Mouse (Mus musculus): ENCODE data around the gene Olfr690. TPM values are rescaled to one million over a fixed set of nuclear protein-coding genes. Genes with fewer than 3 reads are reported as not detected.
"Not testable (repeated sequence)": the region's sequence is repeated elsewhere in the genome, so short reads cannot be mapped to it uniquely, and the experiment has no call there.

Gene Olfr690
- not detected for polyA plus RNA-seq (2021)

DNA sequence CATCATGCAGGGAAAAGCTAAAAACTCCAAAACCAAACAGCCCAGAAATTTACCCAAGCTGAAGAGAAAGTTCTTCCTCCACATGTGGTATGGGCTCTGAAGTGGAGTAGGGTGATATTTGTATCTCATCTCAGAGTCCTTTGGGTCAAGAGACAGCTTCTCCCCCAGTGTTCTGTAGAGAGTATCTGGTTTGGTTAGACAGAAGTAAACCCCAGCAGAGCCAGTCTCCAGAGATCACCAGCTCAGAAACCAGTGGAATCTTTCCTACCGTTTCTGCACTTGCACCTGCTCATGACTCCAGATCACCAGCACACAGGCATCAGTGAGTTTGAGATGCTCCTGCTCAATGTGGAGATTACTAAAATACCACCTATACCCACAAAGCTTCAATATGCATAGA, at the start of gene Olfr690:
Olfr690 (minus strand) TSS at position 101 of the 400 bp plus-strand sequence.
- no peak for ATAC-seq
- peaks cover 5% of the 10 kb centered on the region for H3K27me3 ChIP-seq
- no peak for DNase-seq (ENCODE audit: low read depth, low spot score)
- TF ChIP-seq CTCF (IDR thresholded peaks at IDR 0.05) = no peak
- POLR2A ChIA-PET = no interaction called here
- in situ Hi-C loops (cut with MboI; ENCODE audit: low pct_unique_long_range_greater_than_20kb) = no loop called here
- CTCF ChIA-PET = no interaction called here

- no peak for DNase-seq (ENCODE audit: low read depth, low spot score)
- POLR2A ChIA-PET = no interaction called here
- no peak for ATAC-seq
- CTCF ChIA-PET = interaction anchor here (1.3 kb wide), 1 partner anchor 10 kb away, joined by 3 read pairs; no protein-coding TSS in a partner anchor
- no peak for TF ChIP-seq CTCF (IDR thresholded peaks at IDR 0.05)
- in situ Hi-C loops (cut with MboI; ENCODE audit: low pct_unique_long_range_greater_than_20kb) = loop anchor here (25.0 kb wide), 1 partner anchor 257 kb away; the partner anchor contains the start of genes Arfip2, Gm45799, Timm10b and Trim3
- H3K27me3 ChIP-seq = no peaks in the 10 kb centered on the region
These were observed 46.4 kb upstream of the Olfr690 start for GRCm38 (mm10) chr7:105380329-105380728.

DNA sequence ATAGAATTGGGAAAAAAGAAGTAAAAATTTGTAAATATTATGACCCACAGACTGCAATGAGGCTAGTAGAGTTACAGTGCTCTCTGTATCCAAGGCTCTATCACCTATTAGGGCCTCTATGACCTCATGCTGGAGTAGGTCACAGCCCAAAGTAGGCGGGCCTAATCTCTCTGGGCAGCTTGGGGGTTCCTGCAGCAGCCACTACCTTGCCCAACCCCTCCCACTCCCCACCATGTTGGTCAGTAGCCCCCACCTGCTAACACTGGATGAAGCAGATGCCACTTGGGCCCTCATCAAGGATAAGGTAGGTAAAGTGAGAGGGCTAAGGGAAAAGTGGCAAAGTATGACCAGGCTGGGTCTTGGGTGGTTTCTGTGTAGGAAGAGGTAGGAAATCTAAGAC, 41.0 kb upstream of the Olfr690 start, which contains the start of gene Gm5901:
Gm5901 (plus strand) TSS at position 173 of the 400 bp plus-strand sequence.
- in situ Hi-C loops (cut with MboI; ENCODE audit: low pct_unique_long_range_greater_than_20kb) = loop anchor here (25.0 kb wide), 1 partner anchor 262 kb away; the partner anchor contains the start of genes Arfip2, Gm45799, Timm10b and Trim3
- ChIA-PET POLR2A (no interaction called here), CTCF (no interaction called here)
- H3K27me3 ChIP-seq = no peaks in the 10 kb centered on the region
- no peak for DNase-seq (ENCODE audit: low read depth, low spot score)
- TF ChIP-seq CTCF (IDR thresholded peaks at IDR 0.05) = no peak
- no peak for ATAC-seq

DNA sequence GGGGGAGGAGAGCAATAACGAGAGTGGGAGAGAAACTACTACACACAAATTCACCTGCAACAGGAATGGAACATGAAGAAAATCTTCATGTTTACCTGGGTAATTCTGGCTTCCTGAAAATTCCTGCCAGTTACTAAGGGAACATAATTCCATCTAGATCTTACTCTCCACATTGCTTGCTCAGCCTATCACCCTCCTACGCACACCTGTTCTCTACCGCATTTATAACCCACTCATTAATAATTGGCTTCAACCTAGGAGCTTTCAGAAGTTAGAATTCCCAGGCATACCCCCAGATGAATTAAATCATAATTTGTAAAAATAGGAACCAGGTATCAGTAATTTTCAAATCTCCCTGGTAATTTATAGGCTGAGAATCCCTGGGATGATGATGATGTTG, 40.1 kb upstream of the Olfr690 start:
- no peak for ATAC-seq
- ChIA-PET POLR2A (no interaction called here), CTCF (no interaction called here)
- no peak for TF ChIP-seq CTCF (IDR thresholded peaks at IDR 0.05)
- DNase-seq (ENCODE audit: low read depth, low spot score) = no peak
- no peaks in the 10 kb centered on the region for H3K27me3 ChIP-seq
- in situ Hi-C loops (cut with MboI; ENCODE audit: low pct_unique_long_range_greater_than_20kb) = no loop called here

DNA sequence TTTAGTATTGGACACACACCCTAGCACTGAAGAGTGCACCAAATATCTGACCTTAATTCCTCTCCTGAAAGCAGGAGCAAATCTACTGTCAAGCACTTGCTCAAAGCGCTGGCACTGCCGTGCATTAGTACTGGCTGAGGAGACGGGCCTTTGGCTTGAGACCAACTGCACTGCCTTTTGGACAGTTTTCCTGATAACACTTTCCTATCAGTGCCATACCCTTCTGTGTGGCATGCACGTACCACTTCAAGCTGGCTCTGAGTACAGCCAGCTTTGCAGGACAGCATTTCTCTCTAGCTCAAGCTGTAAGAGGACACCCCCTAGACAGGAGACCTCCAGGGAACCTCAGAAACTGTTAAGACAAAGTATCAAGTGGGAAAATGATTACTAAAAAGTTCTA, 39.6 kb upstream of the Olfr690 start:
- in situ Hi-C loops (cut with MboI; ENCODE audit: low pct_unique_long_range_greater_than_20kb) = no loop called here
- DNase-seq (ENCODE audit: low read depth, low spot score) (no peak), ATAC-seq (no peak)
- H3K27me3 ChIP-seq = no peaks in the 10 kb centered on the region
- ChIA-PET POLR2A (no interaction called here), CTCF (no interaction called here)
- TF ChIP-seq CTCF (IDR thresholded peaks at IDR 0.05) = no peak

GRCm38 (mm10) chr7:105372912-105373311, 39.0 kb upstream of the Olfr690 start:
- in situ Hi-C loops (cut with MboI; ENCODE audit: low pct_unique_long_range_greater_than_20kb) = no loop called here
- no peak for DNase-seq (ENCODE audit: low read depth, low spot score)
- TF ChIP-seq CTCF (IDR thresholded peaks at IDR 0.05) = no peak
- ChIA-PET CTCF (no interaction called here), POLR2A (no interaction called here)
- no peak for ATAC-seq
- no peaks in the 10 kb centered on the region for H3K27me3 ChIP-seq

DNA sequence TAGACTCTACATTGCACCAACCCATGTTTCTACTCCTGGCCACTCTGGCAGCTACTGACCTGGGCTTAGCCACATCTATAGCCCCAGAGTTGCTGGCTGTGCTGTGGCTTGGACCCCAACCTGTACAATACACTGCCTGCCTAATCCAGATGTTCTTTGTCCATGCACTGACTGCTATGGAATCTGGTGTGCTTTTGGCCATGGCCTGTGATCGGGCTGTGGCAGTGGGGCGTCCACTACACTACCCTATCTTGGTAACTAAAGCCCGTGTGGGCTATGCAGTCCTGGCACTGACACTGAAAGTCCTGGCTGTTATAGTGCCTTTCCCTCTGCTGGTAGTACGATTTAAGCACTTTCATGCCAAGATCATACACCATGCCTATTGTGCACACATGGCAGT, 34.6 kb upstream of the Olfr690 start:
- ATAC-seq (no peak), DNase-seq (ENCODE audit: low read depth, low spot score) (no peak)
- no peaks in the 10 kb centered on the region for H3K27me3 ChIP-seq
- ChIA-PET CTCF (no interaction called here), POLR2A (no interaction called here)
- TF ChIP-seq CTCF (IDR thresholded peaks at IDR 0.05) = no peak
- in situ Hi-C loops (cut with MboI; ENCODE audit: low pct_unique_long_range_greater_than_20kb) = no loop called here

DNA sequence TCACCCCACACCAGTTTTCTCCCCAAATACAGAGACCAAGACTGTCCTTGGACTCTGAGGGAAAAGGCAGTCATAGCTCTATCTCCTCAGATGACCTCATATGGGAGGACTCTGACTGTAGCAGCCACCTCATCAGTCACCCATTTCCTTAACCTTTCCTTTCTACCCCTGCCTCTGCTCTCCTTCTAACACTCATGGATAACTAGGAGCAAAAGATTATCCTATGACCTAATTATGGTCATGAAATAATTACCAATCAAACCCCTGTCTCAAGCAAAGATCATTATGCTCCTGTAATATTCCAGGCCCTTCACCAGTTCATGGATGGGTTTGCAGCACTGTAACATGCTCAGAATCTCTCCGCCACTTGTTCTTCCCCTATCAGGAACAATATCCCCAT, 34.0 kb upstream of the Olfr690 start, which contains the start of gene Olfr692:
Olfr692 (plus strand) TSS at position 301 of the 400 bp plus-strand sequence.
- TF ChIP-seq CTCF (IDR thresholded peaks at IDR 0.05) = no peak
- in situ Hi-C loops (cut with MboI; ENCODE audit: low pct_unique_long_range_greater_than_20kb) = no loop called here
- DNase-seq (ENCODE audit: low read depth, low spot score) = no peak
- no peak for ATAC-seq
- POLR2A ChIA-PET = no interaction called here
- H3K27me3 ChIP-seq = no peaks in the 10 kb centered on the region
- CTCF ChIA-PET = no interaction called here

- CTCF ChIA-PET = no interaction called here
- H3K27me3 ChIP-seq = no peaks in the 10 kb centered on the region
- no peak for DNase-seq (ENCODE audit: low read depth, low spot score)
- no peak for TF ChIP-seq CTCF (IDR thresholded peaks at IDR 0.05)
- POLR2A ChIA-PET = no interaction called here
- in situ Hi-C loops (cut with MboI; ENCODE audit: low pct_unique_long_range_greater_than_20kb) = no loop called here
- ATAC-seq = no peak
These were observed 33.4 kb upstream of the Olfr690 start for GRCm38 (mm10) chr7:105367268-105367667.

GRCm38 (mm10) chr7:105361713-105362112, 27.8 kb upstream of the Olfr690 start:
- no peaks in the 10 kb centered on the region for H3K27me3 ChIP-seq
- in situ Hi-C loops (cut with MboI; ENCODE audit: low pct_unique_long_range_greater_than_20kb) = no loop called here
- DNase-seq (ENCODE audit: low read depth, low spot score) = peak; percentile 38
- ChIA-PET POLR2A (no interaction called here), CTCF (interaction anchor here (1.4 kb wide), 1 partner anchor 25 kb away, joined by 3 read pairs; no protein-coding TSS in a partner anchor)
- ATAC-seq = peak; percentile 98
- no peak for TF ChIP-seq CTCF (IDR thresholded peaks at IDR 0.05)

DNA sequence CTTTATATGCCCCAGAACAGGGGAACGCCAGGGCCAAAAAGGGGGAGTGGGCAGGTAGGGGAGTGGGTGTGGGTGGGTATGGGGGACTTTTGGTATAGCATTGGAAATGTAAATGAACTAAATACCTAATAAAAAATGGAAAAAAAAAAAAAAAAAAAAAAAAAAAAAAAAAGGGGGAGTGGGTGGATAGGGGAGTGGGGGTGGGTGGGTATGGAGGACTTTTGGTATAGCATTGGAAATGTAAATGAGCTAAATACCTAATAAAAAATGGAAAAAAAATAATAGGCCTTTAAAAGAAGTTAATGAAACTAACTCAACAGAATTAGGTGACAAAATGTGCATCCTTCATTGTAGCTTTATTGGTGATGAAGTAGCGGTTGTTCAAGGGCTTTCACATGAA, 22.6 kb upstream of the Olfr690 start:
- ATAC-seq; CTCF ChIA-PET; DNase-seq (ENCODE audit: low read depth, low spot score); in situ Hi-C loops (cut with MboI; ENCODE audit: low pct_unique_long_range_greater_than_20kb); H3K27me3 ChIP-seq; POLR2A ChIA-PET: not testable (repeated sequence)

DNA sequence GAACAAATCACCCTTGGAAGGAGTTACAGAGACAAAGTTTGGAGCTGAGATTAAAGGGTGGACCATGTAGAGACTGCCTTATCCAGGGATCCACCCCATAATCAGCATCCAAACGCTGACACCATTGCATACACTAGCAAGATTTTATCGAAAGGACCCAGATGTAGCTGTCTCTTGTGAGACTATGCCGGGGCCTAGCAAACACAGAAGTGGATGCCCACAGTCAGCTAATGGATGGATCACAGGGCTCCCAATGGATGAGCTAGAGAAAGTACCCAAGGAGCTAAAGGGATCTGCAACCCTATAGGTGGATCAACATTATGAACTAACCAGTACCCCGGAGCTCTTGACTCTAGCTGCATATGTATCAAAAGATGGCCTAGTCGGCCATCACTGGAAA, 22.2 kb upstream of the Olfr690 start:
- in situ Hi-C loops (cut with MboI; ENCODE audit: low pct_unique_long_range_greater_than_20kb); H3K27me3 ChIP-seq; POLR2A ChIA-PET; CTCF ChIA-PET; ATAC-seq; DNase-seq (ENCODE audit: low read depth, low spot score): not testable (repeated sequence)

Data from Patski (cell line).